Mouse (Mus musculus): Measurements from ENCODE around the gene Rimbp3. TPM values are rescaled to one million over a fixed set of nuclear protein-coding genes. Genes with fewer than 3 reads are reported as not detected.

Gene Rimbp3
- total and polyA plus RNA-seq, 2 experiments: not detected

DNA sequence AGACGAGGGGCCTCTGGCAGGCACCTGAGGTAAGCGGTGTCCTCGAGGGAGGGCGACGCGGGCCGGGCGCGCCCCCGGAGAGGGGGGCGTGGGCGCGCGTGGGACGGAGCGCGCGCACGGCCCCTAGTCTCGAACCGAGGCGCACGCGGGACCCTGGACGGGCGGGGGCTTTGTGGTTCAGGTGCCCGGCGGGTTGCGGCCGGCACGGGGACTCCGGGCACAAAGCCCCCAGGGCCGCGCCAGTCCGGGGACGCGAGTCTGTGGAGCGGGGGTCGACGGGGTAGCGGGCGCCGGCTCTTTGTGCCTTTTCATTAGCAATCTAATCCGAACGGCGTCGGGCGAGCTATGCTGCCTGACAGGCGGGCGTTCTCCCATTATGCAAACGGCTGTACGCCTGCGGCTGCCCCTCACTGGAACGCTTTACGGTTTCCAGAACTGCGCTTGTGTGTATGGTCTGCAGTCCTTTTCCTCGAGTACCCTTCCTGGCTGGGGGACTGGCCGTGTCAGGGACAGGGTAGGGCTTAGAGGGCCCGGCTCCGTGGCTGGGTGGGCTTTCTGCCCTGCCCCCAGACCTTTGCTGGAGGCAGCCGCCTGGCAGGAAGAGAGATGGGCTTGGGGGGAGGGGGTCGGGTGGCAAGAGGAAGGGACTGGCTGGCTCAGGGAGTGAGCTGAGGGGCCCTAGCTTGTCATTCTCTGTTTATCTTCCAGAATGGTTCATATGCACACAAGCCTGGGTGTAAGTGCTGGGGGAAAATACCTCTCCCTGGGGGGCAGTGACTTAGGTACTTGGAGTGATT, 25.5 kb downstream of the Rimbp3 start:
- H3K36me3 ChIP-seq (ENCODE audit: control insufficient read depth, insufficient read depth, low read length): no peaks in the 10 kb centered on the region
- TF ChIP-seq CTCF (IDR thresholded peaks at IDR 0.05; ENCODE audit: low read depth, low read length): no peak
- no peak for TF ChIP-seq POLR2A (IDR thresholded peaks at IDR 0.05; ENCODE audit: extremely low read depth, insufficient read depth, low read length)
- H3K79me2 ChIP-seq (ENCODE audit: control insufficient read depth, insufficient read depth, low read length): peaks cover 15% of the 10 kb centered on the region
- no peak for DNase-seq (ENCODE audit: extremely low read depth, low read depth, low spot score)
- under 1% methylated on average over 61 of the region's 62 CpGs for WGBS
- peak overlapping the region; percentile 88 for H3K4me3 ChIP-seq (ENCODE audit: insufficient read depth, low read depth, low read length)
- peak overlapping the region; percentile 96 for H3K9ac ChIP-seq (ENCODE audit: low read depth, low read length)
- peaks cover 15% of the 10 kb centered on the region for H3K4me1 ChIP-seq (ENCODE audit: control insufficient read depth, insufficient read depth, low read length)
- no peaks in the 10 kb centered on the region for H3K27me3 ChIP-seq (ENCODE audit: control insufficient read depth, insufficient read depth, low read length)
- peak overlapping the region; percentile 72 for H3K27ac ChIP-seq (replicated peaks; ENCODE audit: insufficient read depth, low read depth, low read length)

DNA sequence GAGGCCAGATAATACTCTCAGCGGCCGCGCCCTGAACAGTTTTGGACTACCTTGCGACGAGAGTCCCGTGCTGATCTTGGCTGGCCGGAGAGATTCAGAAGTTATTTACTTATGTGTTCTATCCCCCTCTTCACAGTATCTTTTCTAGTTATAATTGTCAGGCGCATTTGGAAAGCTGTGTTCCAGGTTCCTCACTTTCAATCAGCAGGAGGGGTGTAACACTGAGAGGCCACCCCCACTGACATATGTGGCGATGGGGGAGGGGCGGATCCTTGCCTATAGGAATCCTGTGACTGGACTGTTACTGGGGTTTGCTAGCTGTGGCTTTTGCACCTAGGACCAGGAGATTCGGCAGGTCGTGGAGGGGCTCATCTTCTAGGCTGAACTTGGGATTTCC, 26.1 kb downstream of the Rimbp3 start:
- TF ChIP-seq CTCF (IDR thresholded peaks at IDR 0.05; ENCODE audit: low read depth, low read length) (no peak), POLR2A (IDR thresholded peaks at IDR 0.05; ENCODE audit: extremely low read depth, insufficient read depth, low read length) (no peak)
- H3K27me3 ChIP-seq (ENCODE audit: control insufficient read depth, insufficient read depth, low read length): no peaks in the 10 kb centered on the region
- WGBS: 5% methylated on average over 12 of the region's 12 CpGs
- peaks cover 16% of the 10 kb centered on the region for H3K79me2 ChIP-seq (ENCODE audit: control insufficient read depth, insufficient read depth, low read length)
- H3K4me1 ChIP-seq (ENCODE audit: control insufficient read depth, insufficient read depth, low read length): peaks cover 15% of the 10 kb centered on the region
- H3K36me3 ChIP-seq (ENCODE audit: control insufficient read depth, insufficient read depth, low read length): no peaks in the 10 kb centered on the region
- no peak overlapping the region for H3K27ac ChIP-seq (replicated peaks; ENCODE audit: insufficient read depth, low read depth, low read length)
- DNase-seq (ENCODE audit: extremely low read depth, low read depth, low spot score): peak; percentile 22
- H3K9ac ChIP-seq (ENCODE audit: low read depth, low read length): no peak overlapping the region
- 0 out of 2 replicates have a peak overlapping the region, but pooled peaks have one; percentile 88 for H3K4me3 ChIP-seq (ENCODE audit: insufficient read depth, low read depth, low read length)

DNA sequence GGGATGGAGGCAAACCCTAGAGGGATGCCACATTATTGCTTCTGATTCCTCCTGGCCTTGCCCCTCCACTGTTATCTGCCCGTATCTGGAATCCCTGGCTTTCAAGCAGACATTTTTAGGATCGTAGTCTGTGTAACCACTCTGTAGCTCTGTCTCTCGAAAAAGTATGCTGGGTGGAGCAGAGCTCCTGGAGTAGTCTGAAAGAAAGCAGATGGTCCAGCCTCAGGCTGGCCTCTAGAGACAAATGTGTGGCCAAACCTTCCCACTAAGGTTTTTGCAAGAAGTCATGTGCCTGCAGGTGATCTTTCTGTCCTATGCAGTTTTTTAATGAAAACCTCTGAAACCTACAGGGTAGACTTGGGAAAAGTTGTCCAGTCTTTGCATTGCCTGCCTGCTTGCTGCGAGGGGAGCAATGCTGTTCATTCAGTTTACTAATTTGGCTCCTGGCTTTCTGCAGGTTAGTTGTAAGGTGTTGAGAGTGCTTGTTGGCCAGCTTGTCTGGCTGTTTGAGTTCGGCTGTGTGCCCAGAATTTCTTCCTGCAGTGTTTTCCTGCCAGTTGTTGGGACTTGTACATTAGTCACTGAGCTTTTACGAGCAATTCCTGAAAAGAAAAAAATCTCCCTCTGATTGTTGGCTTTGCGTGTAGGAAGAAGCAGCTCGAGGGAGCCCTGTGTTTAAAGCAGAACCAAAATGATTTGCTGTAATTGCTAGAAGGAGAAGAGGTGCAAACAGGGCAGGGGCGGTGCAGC, 26.7 kb downstream of the Rimbp3 start:
- DNase-seq (ENCODE audit: extremely low read depth, low read depth, low spot score): peak; percentile 85
- no peak overlapping the region for H3K9ac ChIP-seq (ENCODE audit: low read depth, low read length)
- 11% methylated on average over 9 of the region's 9 CpGs for WGBS
- H3K4me3 ChIP-seq (ENCODE audit: insufficient read depth, low read depth, low read length): no peak overlapping the region
- H3K79me2 ChIP-seq (ENCODE audit: control insufficient read depth, insufficient read depth, low read length): peaks cover 19% of the 10 kb centered on the region
- H3K27ac ChIP-seq (replicated peaks; ENCODE audit: insufficient read depth, low read depth, low read length): no peak overlapping the region
- no peaks in the 10 kb centered on the region for H3K27me3 ChIP-seq (ENCODE audit: control insufficient read depth, insufficient read depth, low read length)
- TF ChIP-seq POLR2A (IDR thresholded peaks at IDR 0.05; ENCODE audit: extremely low read depth, insufficient read depth, low read length): no peak
- no peak for TF ChIP-seq CTCF (IDR thresholded peaks at IDR 0.05; ENCODE audit: low read depth, low read length)
- no peaks in the 10 kb centered on the region for H3K36me3 ChIP-seq (ENCODE audit: control insufficient read depth, insufficient read depth, low read length)
- peaks cover 15% of the 10 kb centered on the region for H3K4me1 ChIP-seq (ENCODE audit: control insufficient read depth, insufficient read depth, low read length)

DNA sequence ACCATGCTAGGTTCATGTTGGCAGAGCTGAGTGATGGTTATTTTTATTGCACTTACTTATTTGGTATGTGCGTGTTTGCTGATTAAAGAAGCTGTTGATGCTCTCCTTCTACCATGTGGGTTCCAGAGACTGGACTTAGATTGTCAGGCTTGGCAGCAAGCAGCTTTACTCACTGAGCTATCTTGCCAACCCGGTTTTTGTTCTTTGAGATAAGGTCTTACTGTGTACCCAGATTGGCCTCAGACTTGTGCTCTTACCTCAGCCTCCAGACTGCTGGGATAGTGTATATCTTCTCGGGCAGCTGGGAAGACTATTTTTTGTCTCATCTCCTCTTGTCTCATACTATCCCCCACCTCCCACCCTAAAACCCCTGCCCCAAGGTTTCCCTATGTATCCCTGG, 29.2 kb downstream of the Rimbp3 start:
- Histone ChIP-seq H3K4me1 (ENCODE audit: control insufficient read depth, insufficient read depth, low read length) (peaks cover 15% of the 10 kb centered on the region), H3K27ac (replicated peaks; ENCODE audit: insufficient read depth, low read depth, low read length) (no peak overlapping the region), H3K9ac (ENCODE audit: low read depth, low read length) (no peak overlapping the region), H3K27me3 (ENCODE audit: control insufficient read depth, insufficient read depth, low read length) (no peaks in the 10 kb centered on the region), H3K4me3 (ENCODE audit: insufficient read depth, low read depth, low read length) (no peak overlapping the region), H3K36me3 (ENCODE audit: control insufficient read depth, insufficient read depth, low read length) (no peaks in the 10 kb centered on the region), H3K79me2 (ENCODE audit: control insufficient read depth, insufficient read depth, low read length) (peaks cover 27% of the 10 kb centered on the region)
- TF ChIP-seq POLR2A (IDR thresholded peaks at IDR 0.05; ENCODE audit: extremely low read depth, insufficient read depth, low read length): no peak
- TF ChIP-seq CTCF (IDR thresholded peaks at IDR 0.05; ENCODE audit: low read depth, low read length): no peak
- WGBS: 51% methylated on average over 3 of the region's 3 CpGs
- DNase-seq (ENCODE audit: extremely low read depth, low read depth, low spot score): no peak

DNA sequence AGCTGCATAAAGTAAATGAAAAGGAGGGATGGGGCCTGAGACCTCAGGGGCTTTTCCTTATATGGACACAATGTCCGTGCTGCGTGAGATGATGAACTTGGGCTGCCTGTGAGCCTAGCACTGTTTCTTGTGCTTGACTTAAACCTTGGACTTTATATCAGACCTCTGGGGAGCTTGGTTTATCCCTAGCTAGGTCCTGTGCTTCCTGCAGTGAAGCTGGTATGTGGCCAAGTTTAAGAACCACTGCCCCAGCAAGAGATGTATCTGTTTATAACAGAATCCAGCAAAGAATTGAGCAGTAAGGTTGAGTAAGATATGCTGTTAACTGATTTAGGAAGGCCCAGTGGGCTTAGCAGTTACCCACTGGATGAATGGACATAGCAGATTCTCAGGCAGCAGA, 31.0 kb downstream of the Rimbp3 start:
- no peak for DNase-seq (ENCODE audit: extremely low read depth, low read depth, low spot score)
- WGBS: 84% methylated on average over 2 of the region's 2 CpGs
- Histone ChIP-seq H3K36me3 (ENCODE audit: control insufficient read depth, insufficient read depth, low read length) (no peaks in the 10 kb centered on the region), H3K4me1 (ENCODE audit: control insufficient read depth, insufficient read depth, low read length) (peaks cover 10% of the 10 kb centered on the region), H3K27ac (replicated peaks; ENCODE audit: insufficient read depth, low read depth, low read length) (no peak overlapping the region), H3K27me3 (ENCODE audit: control insufficient read depth, insufficient read depth, low read length) (no peaks in the 10 kb centered on the region), H3K9ac (ENCODE audit: low read depth, low read length) (no peak overlapping the region), H3K79me2 (ENCODE audit: control insufficient read depth, insufficient read depth, low read length) (peaks cover 31% of the 10 kb centered on the region), H3K4me3 (ENCODE audit: insufficient read depth, low read depth, low read length) (no peak overlapping the region)
- TF ChIP-seq POLR2A (IDR thresholded peaks at IDR 0.05; ENCODE audit: extremely low read depth, insufficient read depth, low read length) (no peak), CTCF (IDR thresholded peaks at IDR 0.05; ENCODE audit: low read depth, low read length) (no peak)

Measured in liver, adult 2 months (tissue).